Mouse (Mus musculus): ENCODE data around the gene Stx18.

- TF ChIP-seq TAL1 (IDR thresholded peaks at IDR 0.05; ENCODE audit: low read length): no peak
- no peak for TF ChIP-seq GATA1 (IDR thresholded peaks at IDR 0.05; ENCODE audit: low read length)
Observed at GRCm38 (mm10) chr5:38006415-38007347, 31.9 kb upstream of the Stx18 start.
